In genomic region chr2:37815676-37816075, GRCm38 (mm10) we compare ENCODE assay signal across 8 mouse cellular contexts. TPM values are rescaled to one million over a fixed set of nuclear protein-coding genes. Genes with fewer than 3 reads are reported as not detected.
DNase-seq lines count a peak whose midpoint lies in the region; ATAC-seq and TF ChIP-seq lines count a peak whose summit lies in the region.

No protein-coding gene starts in this region.

- H3K9me3 ChIP-seq in liver, embryonic 14.5 days (ENCODE audit: control insufficient read depth, low read length): no peaks in the 10 kb centered on the region
- no peaks in the 10 kb centered on the region for H3K9me3 ChIP-seq in neural tube, embryonic 12.5 days

- ATAC-seq in liver, embryonic 14.5 days (ENCODE audit: insufficient read depth): no peak
- peak; percentile 49; the same call in 1 of the 2 replicates for ATAC-seq in neural tube, embryonic 12.5 days (ENCODE audit: low FRiP score, low read depth)

- H3K27ac ChIP-seq in liver, embryonic 14.5 days: no peak overlapping the region
- H3K27ac ChIP-seq in neural tube, embryonic 12.5 days: no peak overlapping the region

- TF ChIP-seq CTCF in liver, embryonic 14.5 days (IDR thresholded peaks at IDR 0.05; ENCODE audit: low read depth): peak; percentile 91

- H3K4me1 ChIP-seq in liver, embryonic 14.5 days (replicated peaks; ENCODE audit: control insufficient read depth in 2 of 2, insufficient read depth in 2 of 2, low read length in 1 of 2): no peaks in the 10 kb centered on the region
- H3K4me1 ChIP-seq in neural tube, embryonic 12.5 days: peaks cover 33% of the 10 kb centered on the region

- WGBS in liver, embryonic 14.5 days (ENCODE audit: insufficient replicate concordance): 12% methylated on average over 3 of the region's 3 CpGs
- 13% methylated on average over 3 of the region's 3 CpGs for WGBS in neural tube, embryonic 12.5 days

- H3K4me2 ChIP-seq in liver, embryonic 14.5 days (ENCODE audit: low read depth): no peak overlapping the region
- no peak overlapping the region for H3K4me2 ChIP-seq in neural tube, embryonic 12.5 days (replicated peaks)

- H3K9ac ChIP-seq in liver, embryonic 14.5 days (replicated peaks): no peak overlapping the region
- no peak overlapping the region for H3K9ac ChIP-seq in neural tube, embryonic 12.5 days

- H3K27me3 ChIP-seq in liver, embryonic 14.5 days (ENCODE audit: control insufficient read depth, insufficient read depth, low read length): no peaks in the 10 kb centered on the region
- no peaks in the 10 kb centered on the region for H3K27me3 ChIP-seq in neural tube, embryonic 12.5 days (replicated peaks)

- no peak for TF ChIP-seq EP300 in liver, embryonic 14.5 days (IDR thresholded peaks at IDR 0.05; ENCODE audit: low read depth)

- H3K4me3 ChIP-seq in liver, embryonic 14.5 days (ENCODE audit: insufficient read depth in 1 of 2, low read depth in 2 of 2, low read length in 2 of 2): no peak overlapping the region
- no peak overlapping the region for H3K4me3 ChIP-seq in neural tube, embryonic 12.5 days

- peak; percentile 74 to 77 for DNase-seq in B cell, adult 2 months
- peak; percentile 87 for DNase-seq in NIH3T3 (ENCODE audit: low read depth)
- DNase-seq in cerebellum, postnatal 14 days: peak; percentile 91 to 93
- peak; percentile 43 to 49 for DNase-seq in gastrocnemius, adult 8-10 months (ENCODE audit: low spot score in 2 of 2)
- DNase-seq in kidney, postnatal 14 days: peak; percentile 78
- peak; percentile 35 to 39 (median 37) for DNase-seq in liver, embryonic 14.5 days (ENCODE audit: low read depth in 3 of 3, low spot score in 3 of 3)
- DNase-seq in thymus, postnatal 14 days: peak; percentile 69

- no peaks in the 10 kb centered on the region for H3K36me3 ChIP-seq in liver, embryonic 14.5 days (replicated peaks; ENCODE audit: control insufficient read depth, insufficient read depth, low read depth)
- H3K36me3 ChIP-seq in neural tube, embryonic 12.5 days: no peaks in the 10 kb centered on the region

RNA-seq across cellular contexts. Expression of gene Crb2, which starts 39.6 kb away (rescaled TPM):
- total RNA-seq in gastrocnemius, adult 8-10 months (2022): under 1 TPM in 3 of 4 experiments, not detected in 1; 0.02 to 0.08 (median 0.04) TPM
- polyA plus RNA-seq in liver, embryonic 14.5 days (2012; rRNA removed): 0.17 and 0.19 TPM in 2 replicates
- polyA plus RNA-seq in liver, embryonic 14.5 days (2014; fragmentation: Nextera tagmentation; extraction: Ambion mirVana): 0.10 and 0.14 TPM in 2 replicates
- polyA plus RNA-seq in neural tube, embryonic 12.5 days (2016; fragmentation: Nextera tagmentation; extraction: Ambion mirVana): 9.1 and 9.5 TPM in 2 replicates

Comparison
In these comparisons a context has a peak if more than half of its experiments do, and no peak if none do; other contexts are left out.
1. DNase-seq: peak in every context shown above with its lines; median percentile 92 in cerebellum, postnatal 14 days; 87 in NIH3T3; 78 in kidney, postnatal 14 days; 76 in B cell, adult 2 months; 69 in thymus, postnatal 14 days; 46 in gastrocnemius, adult 8-10 months; 37 in liver, embryonic 14.5 days.